Mouse (Mus musculus): Measurements from ENCODE around the gene Dpf3.

Dpf3 gene

GRCm38 (mm10) chr12:83466508-83467430 is 20.7 kb downstream of the Dpf3 start:
- no peak for DNase-seq (ENCODE audit: low spot score in 2 of 2)

GRCm38 (mm10) chr12:83466053-83466452 is 21.5 kb downstream of the Dpf3 start:
- DNase-seq (ENCODE audit: low spot score in 2 of 2), result no peak

DNA sequence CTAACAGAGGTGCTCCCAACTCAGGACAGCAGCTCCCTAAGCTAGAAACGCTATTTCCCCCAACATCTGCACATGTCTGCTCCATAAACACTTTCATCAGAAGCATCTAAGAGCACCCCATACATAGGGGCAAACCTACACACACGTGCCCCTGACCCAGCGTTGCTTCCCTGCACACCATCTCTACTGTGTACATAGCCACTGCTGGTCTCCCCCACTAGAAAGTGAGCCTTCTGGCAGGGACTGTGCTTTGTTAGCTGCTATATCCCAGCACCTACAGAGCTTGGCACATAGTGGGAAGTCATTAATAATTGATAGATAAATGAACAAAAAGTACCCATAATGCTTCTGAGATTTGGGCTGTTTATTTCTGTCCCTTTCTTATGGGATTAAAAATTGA is 27.2 kb downstream of the Dpf3 start:
- no peak for DNase-seq (ENCODE audit: low spot score in 2 of 2)

DNA sequence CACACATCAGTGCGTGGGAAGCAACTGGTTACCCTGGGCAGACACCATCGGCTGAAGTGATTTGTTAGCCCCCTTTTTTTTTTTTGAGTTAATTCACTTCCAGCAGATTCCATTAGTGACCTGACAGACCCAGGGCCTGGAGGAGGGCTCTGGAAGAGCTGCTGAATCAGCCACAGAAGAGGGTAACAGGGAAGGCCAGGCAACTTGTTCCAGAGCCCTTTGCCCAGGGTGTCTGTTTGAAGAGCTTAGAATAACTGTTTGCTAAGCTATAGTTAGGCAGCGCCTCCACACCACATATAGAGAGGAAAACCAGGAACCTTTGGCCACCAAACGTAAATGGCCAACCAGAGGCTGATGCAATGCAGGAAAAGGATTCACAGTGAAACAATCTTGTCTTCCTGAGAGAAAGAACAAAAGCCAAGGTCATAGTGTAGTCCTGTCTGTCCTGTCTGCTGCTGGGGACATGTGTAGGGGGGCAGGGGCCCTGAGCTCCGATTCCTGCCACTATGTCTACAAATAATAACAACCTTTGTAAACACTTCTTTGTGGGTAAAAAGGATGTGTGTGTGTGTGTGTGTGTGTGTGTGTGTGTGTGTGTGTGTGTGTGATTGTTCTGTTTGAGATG is 32.7 kb downstream of the Dpf3 start:
- no peak for DNase-seq (ENCODE audit: low spot score in 2 of 2)

DNA sequence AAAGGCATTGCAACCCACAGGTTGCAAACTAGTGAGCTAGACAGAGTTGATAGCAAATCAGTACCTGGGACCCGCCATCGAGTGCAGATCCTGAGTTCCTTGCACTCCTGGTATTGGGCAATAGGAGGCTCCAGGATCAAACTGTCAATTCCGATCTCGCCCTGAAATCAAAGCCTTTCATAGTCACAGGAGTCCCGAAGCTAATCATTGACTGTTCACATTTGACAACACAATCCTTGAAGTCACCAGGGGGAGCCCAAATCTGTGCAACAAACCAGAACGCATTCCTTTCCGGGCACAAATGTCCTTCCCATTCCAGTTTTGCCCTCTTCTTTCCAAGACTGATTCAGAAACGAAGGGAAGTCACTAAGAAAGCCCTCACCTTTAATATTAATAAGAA is 35.7 kb downstream of the Dpf3 start:
- DNase-seq (ENCODE audit: low spot score in 2 of 2), result no peak

DNA sequence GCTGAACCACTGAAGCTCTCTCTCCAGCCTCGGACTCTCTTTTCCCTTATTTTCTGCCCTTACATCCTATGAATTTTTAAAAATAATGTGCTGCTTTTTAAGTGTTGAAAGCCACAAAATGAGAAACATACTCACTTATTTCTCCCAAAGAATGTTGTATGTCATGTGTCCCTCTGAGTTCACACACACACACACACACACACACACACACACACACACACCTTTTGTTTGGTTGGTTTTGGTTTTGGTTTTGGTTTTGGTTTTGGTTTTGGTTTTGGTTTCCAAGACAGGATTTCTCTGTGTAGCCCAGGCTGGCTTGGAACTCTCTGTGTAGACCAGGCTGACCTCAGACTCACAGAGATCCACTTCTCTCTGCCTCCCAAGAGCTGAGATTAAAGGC is 37.0 kb downstream of the Dpf3 start:
- DNase-seq (ENCODE audit: low spot score in 2 of 2), result no peak

- no peak for DNase-seq (ENCODE audit: low spot score in 2 of 2)
These were observed 38.3 kb downstream of the Dpf3 start for GRCm38 (mm10) chr12:83449202-83449601.

DNA sequence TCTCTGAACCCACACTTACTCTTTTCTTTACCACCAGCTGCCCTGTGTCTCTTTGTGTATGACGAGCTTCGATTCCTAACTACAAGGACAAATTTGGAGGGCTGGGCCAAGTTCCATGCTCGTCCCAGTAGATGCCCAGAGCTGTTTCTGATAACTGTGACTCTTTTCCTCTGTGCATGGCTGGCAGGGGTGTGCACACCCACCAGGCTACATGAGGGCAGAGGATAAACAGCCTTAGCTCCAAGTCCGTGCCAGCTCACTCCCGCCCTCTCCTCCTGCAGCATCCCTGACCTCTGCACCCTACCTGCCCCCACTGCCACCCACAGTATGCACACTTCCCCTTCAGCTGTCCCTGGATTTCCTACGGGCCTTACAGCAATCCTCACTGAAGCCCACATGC is 41.9 kb downstream of the Dpf3 start:
- DNase-seq (ENCODE audit: low spot score in 2 of 2), result no peak

DNA sequence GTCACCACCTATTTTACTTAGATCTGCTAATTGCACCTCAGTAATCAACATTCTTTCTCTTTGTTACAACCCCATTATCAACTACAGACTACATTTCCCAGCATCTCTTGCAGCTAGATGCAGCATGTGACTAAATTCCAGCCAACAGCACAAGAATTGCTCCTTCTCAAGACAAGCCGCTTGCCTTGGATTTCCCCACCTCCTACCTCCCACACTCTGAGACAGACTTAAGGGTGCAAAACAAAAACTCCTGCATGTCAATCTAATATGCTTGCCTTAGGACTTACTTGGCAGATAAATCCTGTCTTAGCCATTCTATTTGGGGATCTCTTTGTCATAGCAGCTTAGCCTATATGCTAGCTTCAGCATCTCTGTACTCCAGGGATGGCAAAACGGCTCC is 43.1 kb downstream of the Dpf3 start:
- DNase-seq (ENCODE audit: low spot score in 2 of 2), result no peak

DNA sequence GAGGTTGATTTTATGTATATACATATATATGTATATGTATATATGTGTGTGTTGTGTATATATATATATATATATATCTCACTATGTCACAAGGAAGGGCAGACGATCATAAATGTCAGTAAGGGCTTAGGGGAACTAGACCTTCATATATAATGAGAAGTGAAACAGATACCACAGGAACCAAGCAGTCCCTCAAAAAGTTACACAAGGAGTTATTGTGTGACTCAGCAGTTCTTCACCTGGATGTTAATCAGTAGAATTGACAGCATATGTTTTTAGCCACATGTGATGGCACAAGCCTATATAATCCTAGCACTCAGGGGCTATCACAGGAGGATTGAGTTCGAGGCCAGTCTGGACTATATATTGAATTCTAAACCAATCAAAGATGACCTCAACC is 49.5 kb downstream of the Dpf3 start:
- no peak for DNase-seq (ENCODE audit: low spot score in 2 of 2)

DNA sequence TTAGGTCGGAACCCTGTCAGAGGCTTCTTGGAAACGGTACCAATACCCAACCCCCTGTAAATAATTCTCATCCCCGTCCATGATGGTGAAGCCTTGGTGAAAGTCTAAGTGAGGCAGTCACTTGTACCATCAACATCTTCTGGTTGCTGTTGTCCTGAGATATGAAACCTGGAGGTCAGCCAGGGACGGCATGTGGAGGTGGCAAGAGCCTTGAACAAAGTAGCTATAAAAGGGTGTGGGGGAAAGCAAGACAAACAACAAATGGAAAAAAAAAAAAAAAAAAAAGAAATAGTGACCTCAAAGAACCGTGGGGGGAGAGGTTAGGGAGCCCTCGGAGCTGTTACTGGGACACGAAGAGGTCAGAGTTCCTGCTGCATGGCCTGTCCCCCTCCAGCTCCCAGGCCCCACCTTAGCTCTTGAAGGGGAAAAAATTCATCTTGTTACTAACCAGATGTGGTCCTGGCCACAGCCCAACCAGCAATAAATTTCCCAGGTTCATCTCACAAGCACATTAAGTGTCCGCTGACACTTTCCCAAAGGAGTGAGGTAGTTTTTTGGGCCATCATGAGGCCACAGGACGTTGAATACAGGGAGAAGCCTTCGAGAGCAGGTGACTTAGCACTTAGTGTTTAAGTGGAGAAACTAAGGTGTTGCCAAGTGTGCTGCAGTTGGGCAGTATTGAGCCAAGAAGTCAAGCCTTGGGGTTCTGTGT is 53.4 kb downstream of the Dpf3 start:
- DNase-seq (ENCODE audit: low spot score in 2 of 2), result no peak

GRCm38 (mm10) chr12:83433436-83433835 is 54.1 kb downstream of the Dpf3 start:
- DNase-seq (ENCODE audit: low spot score in 2 of 2), result no peak

- DNase-seq (ENCODE audit: low spot score in 2 of 2), result no peak
These were observed 57.3 kb downstream of the Dpf3 start for GRCm38 (mm10) chr12:83430207-83430606.

DNA sequence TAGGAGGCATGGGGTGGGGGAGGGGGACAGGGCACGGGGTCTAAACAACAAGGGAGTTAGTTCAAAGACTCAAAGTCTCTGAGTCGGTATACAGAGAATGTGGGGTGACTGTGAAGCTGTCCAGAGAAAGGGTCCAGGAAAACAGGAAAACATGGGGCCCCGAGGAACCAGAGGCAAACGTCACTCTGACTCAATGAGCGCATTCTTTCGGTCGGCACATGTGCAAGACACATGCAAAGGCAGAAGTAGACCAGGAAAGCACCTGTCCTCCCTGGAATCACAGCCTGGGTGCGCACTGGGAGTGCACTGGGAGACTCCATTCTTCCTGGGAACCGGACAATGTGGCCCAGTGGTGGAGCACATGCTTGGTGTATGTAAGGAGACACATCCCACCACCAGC is 59.5 kb downstream of the Dpf3 start:
- no peak for DNase-seq (ENCODE audit: low spot score in 2 of 2)

- no peak for DNase-seq (ENCODE audit: low spot score in 2 of 2)
These were observed 59.9 kb downstream of the Dpf3 start for GRCm38 (mm10) chr12:83427601-83428000.

- DNase-seq (ENCODE audit: low spot score in 2 of 2), result no peak
These were observed 61.2 kb downstream of the Dpf3 start for GRCm38 (mm10) chr12:83426326-83426725.

- no peak for DNase-seq (ENCODE audit: low spot score in 2 of 2)
These were observed 61.8 kb downstream of the Dpf3 start for GRCm38 (mm10) chr12:83425736-83426135.

- peak in 1 of 2 experiments; percentile 27 for DNase-seq (ENCODE audit: low spot score in 2 of 2)
These were observed 62.6 kb downstream of the Dpf3 start for GRCm38 (mm10) chr12:83424720-83425444.

DNA sequence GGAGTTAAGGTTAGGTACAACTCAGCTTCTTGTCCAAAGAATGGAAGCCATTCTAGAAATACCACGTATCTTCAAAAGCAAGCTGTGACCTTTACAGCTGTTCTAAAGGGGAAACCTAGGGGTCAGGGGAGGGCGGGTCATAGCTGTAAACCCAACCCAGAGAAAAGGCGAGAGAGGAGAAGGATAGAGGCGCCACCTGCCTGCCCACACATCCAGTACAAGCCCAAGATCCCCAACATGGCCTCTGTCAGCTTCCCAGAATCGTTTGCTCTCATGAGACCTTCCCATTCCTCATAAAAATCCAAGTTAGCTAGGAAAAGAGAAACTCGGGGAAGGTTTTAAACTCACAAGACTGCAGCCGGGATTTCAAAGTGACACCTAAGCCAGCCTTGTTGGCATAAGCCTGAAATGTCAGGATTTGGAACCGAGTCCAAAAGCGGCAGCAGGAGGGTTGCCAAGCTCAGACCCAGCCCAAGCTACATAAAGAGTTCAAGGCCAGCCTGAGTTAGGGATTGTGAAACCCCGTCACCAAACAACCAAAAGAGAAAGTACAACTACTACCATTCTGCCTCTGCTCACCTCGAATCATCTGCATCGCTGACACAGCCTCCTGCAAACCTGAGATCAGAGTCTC is 63.3 kb downstream of the Dpf3 start:
- no peak for DNase-seq (ENCODE audit: low spot score in 2 of 2)

DNA sequence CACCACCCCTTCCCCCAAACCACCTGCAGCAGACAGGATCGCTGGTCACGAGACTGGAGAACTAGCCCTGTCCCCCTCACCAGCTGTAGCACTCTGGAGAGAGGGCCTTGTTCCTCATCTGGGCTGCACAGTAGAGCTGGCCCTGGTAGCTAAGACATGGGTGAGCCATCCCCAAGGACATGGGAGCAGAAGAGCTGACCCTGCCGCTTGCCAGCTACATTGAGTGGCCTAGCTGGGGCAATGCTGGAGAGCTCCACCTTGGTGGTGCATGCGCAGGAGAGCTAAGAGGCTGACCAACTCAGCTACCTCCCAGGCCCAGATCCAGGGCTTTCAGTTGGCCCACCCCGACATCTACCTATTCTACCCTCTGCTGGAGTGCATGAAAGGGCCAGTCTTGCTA is 67.2 kb downstream of the Dpf3 start:
- no peak for DNase-seq (ENCODE audit: low spot score in 2 of 2)

DNA sequence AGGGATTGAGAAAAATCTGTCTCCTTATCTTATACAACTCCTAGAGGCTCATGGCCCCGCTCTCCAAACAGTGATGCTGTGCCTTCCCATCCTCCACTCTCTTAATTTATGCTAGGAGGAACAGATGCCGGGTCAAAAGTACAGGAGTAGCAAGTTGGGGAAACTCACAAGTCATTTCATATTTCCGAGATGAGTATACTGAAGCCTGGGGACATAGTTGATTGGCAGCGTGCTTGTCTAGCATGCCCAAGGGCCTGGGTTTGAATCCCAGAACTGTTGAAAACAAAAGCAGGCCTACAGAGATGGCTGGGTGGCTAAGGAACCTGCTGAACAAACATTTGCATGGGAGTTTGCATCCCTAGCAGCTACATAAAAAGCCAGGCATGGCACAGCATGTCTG is 72.3 kb downstream of the Dpf3 start:
- no peak for DNase-seq (ENCODE audit: low spot score in 2 of 2)

All from cerebellum, postnatal 4 days (tissue).